Mouse (Mus musculus) thymus, adult 18-20 months (tissue): ENCODE measurements at regions not wholly inside any gene's neighbourhood (a gene's known extent, or its start where the extent isn't known, plus 50 kb on each side); places are given as distances from the start of the nearest gene placed in this dataset.

Experiments
- DNase-seq, 2 experiments: peaks; one replicate each; pipeline ENCODE4 v3.0.0; 2022; ENCODE audit warnings: mixed read lengths in 2 of 2

DNA sequence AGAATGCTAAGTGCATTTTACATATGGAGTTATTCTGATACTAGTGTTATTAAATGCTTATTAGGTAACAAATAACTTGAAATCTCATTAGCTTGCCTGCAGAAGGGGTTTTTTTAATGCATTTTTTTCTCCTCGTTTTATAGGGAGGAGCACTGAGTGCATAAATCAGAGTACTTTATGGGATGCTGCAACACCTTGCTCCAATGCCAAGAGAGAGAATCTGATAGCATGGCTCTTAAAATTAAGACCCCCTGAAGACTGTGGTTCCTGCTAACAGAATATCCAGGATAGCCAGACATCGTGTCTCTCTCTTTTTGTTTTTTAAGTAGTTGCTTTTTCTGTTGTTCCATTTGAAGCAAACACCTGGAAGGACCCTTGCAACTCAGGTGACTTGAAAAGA lies 100.8 kb upstream of the Rnaseh2b start:
- DNase-seq: no peak

GRCm38 (mm10) chr14:62192814-62193213 lies 99.6 kb upstream of the Rnaseh2b start:
- no peak for DNase-seq

DNA sequence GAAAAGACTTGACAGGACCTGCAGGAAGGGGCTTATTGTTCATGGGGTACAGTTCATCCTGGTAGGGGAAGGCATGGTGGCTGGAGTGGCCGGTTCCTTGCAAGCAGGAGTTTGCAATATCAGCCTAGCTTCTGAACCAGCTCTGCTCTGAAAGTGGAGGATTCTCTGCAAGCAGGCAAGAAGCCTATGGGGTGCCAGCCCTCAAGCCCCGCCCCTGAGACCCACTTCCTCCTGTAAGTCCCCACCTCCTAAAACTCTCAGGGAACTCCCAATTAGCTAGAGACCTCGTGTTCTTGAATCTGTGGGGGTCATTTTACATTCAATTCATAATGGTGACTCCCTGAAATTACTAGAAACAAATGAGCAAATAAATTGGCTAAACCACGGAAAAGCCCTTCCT lies 99.0 kb upstream of the Rnaseh2b start:
- peak; percentile 7 to 10 for DNase-seq

- no peak for DNase-seq
Measured at GRCm38 (mm10) chr14:62196776-62197175, 95.6 kb upstream of the Rnaseh2b start.

GRCm38 (mm10) chr14:62198476-62199190 lies 93.8 kb upstream of the Rnaseh2b start:
- no peak for DNase-seq

DNA sequence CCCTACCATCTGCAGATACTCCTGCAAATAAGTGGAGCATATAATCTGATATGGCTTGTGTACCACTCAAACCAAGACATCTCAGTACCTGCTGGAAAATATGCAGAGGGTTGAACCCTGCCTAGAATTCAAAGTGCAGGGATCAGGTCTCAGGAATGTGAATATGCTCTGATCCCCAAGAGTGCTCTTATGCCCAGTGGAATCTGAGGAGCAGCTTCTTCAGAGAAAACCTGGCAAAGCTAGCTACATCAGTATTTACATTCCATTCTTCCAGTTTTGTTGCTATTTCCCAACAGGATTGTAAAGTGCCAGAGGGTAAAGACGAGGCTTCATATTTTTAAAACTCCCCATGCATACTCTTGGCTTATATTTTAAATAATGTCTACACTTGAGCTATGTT lies 77.3 kb upstream of the Rnaseh2b start:
- DNase-seq: no peak

DNA sequence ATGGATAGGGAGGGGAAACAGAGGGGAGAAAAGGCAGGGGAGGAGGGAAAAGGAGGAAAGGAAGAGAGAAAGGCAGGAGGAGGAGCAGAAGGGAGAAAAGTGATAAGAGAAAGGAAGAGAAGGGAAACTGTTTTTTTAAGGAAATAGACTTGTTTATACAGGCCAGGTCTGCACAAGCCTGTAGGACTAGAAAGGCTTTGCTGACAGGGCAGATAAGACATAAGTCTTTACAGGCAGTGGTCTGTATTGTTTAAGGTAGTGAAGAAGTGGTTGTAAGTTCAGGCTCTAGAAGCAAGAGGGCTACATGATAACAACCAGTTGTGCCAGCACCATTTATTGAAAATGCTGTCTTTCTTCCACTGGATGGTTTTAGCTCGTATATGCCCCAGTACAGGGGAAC lies 75.4 kb upstream of the Rnaseh2b start:
- no peak for DNase-seq

GRCm38 (mm10) chr14:62217971-62218370 lies 74.4 kb upstream of the Rnaseh2b start:
- DNase-seq: no peak

DNA sequence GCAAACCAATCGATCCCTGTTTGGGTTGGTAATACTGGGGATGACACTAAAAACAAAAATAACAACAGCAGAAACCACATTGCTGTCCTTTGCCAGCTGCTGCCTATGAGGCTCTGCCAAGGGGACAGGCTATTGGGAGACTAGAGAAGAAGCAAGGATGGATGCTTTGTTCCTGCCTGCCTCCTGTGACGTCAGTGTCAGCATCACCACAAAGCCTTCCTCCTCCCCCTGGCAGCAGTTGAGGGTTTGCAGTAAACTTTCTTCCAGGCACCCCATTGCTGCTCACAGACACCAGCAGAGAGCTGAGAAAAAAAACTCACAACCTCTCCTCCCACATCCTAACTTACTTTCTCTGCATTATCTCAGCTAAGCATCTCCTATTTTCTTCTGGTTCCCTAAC lies 73.7 kb upstream of the Rnaseh2b start:
- DNase-seq: peak; percentile 25 to 50

DNA sequence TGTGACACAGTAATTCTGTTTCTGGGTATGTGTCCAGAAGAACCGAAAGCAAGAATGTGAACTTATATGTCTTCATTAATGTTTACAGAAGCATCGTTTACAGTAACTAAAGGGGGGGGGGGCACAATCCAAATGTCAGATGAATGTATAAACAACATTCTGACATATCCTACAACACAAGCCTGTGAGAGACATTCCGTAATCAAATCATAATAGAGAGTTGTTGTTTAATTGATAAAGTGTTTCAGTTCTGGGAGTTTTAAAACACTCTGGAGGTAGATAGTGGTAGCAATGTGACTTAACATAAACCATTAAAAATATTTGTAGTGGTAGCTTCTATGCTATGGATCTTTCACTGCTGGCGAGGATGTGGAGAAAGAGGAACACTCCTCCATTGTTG lies 71.6 kb upstream of the Rnaseh2b start:
- no peak for DNase-seq
